Mouse (Mus musculus) activated CD4-positive, CD25-positive, alpha-beta regulatory T cell (primary cell): ENCODE measurements around the gene Pax5. TPM values are rescaled to one million over a fixed set of nuclear protein-coding genes. Genes with fewer than 3 reads are reported as not detected.

ENCODE experiments used
- polyA plus RNA-seq, 2 experiments: library from polyadenylated mRNA; unstranded; fragments of 100-300 nt; shearing (Covaris generic); gene quantifications; one replicate each; pipeline ENCODE4 v1.2.1; 2017

Gene Pax5
- under 1 TPM; 0.06 to 0.07 TPM for polyA plus RNA-seq

DNA sequence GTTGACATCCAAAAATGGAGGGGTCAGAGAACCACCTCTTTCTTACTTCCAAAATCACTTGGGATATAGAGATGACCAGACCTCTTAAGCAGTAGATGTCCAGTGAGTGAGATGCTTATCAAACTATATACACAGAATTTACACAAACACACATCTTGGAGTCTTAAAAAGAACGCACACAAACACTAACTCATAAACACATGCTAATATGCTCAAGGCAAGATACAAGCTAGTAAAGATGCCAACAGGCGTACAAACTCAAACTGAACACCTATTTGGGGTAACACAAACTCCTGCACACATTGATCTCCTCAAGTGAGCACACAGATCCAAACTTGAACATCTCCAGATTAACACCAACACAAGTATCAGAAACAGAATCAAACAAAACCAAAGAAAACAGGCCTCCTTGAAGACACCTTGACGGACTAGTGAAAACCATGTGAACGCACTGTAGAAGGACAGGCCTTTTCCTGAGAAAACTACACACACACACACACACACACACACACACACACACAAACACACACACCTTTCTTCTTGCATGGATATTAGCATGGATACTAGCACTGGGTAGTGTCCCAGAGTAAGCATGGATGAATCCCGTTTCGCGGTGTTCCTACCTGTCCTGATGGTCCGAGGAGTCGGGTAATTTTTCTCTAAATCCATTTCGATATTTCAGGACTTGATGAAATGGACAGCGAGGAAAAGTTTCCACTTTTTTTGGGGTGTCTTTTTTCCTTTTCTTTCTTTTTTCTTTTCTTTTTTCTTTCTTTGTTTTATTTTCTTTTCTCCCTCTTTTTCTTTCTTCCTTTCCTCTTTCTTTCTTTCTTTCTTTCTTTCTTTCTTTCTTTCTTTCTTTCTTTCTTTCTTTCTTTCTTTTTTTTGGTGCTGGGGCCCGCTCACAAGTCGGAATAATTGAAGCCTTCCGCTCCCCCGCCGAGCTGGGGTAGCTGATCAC lies at the start of gene Pax5:
TSS of gene Pax5 (minus strand) at position 748 of the 961 bp plus-strand sequence.

DNA sequence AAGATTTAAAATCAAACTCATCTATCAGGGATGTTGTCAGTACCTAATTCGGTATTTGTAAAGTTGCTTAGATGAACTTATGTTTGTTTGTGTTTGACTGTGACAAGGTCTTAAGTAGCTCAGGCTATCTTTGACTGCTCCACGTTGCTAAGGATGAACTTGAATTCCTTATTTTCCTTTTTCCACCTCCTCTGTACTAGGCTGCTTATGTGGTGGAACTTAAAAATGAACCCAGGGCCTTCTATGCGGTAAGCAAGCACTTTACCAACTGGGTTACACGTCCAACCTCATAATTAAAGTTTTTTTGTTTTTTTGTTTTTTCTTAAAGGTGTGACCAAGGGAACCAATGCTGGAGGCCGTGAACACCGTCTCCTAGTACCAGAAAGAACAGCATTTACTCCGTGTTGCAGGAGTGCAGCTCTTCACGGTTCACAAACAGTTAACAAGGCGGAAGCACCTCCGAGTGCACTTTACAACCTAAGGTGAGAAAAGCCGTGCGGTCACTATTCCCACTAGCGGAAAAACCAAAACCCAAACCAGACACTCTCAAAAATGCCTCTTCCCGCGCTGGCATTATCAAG lies 45.4 kb upstream of the Pax5 start, which contains the start of gene Zcchc7:
TSS of gene Zcchc7 (plus strand) at position 325 of the 581 bp plus-strand sequence.

Other genes starting within 250 kb of the Pax5 start
- 10 to 100 TPM; 68.6 to 87.7 TPM for gene Zcchc7, start 45.4 kb upstream of the Pax5 start, polyA plus RNA-seq